Mouse (Mus musculus) common myeloid progenitor, adult 5-6 weeks (primary cell): Measurements from ENCODE around the gene Trp53bp1. TPM values are rescaled to one million over a fixed set of nuclear protein-coding genes. Genes with fewer than 3 reads are reported as not detected.

ENCODE experiments used
- ATAC-seq: replicated peaks from 2 replicates; pipeline ENCODE4 v1.8.0; 2016; ENCODE audit warnings: low read depth, mild to moderate bottlenecking, moderate TSS enrichment, inconsistent platforms; ENCODE audit not compliant: poor library complexity, severe bottlenecking
- total RNA-seq: library from RNA; stranded (forward); fragments of 200-1000, 187-1606 nt; gene quantifications from 2 replicates; pipeline ENCODE4 v1.2.3, GENCODE M21; 2017

The Trp53bp1 gene
- total RNA-seq, 1 experiment from 2014 or later = 43.2 TPM

DNA sequence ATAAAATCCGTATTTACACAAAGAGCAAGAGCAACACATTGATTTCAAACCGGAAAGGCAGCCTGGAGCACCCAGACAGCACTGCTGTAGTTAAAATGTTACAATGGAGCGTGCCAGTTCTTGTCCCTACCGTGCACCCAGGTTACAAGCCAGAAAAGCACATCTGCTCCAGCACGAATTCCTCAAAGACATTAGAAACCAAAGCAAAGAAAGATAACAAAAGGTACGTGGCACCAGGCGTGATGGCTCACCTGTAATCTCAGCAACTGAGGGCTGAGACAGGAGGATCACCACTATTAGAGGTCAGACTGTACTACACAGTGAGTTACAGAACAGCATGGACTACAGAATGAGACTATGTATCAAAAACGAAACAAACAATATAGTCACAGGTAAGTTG, 2.8 kb downstream of the Trp53bp1 start:
- ATAC-seq = no peak

DNA sequence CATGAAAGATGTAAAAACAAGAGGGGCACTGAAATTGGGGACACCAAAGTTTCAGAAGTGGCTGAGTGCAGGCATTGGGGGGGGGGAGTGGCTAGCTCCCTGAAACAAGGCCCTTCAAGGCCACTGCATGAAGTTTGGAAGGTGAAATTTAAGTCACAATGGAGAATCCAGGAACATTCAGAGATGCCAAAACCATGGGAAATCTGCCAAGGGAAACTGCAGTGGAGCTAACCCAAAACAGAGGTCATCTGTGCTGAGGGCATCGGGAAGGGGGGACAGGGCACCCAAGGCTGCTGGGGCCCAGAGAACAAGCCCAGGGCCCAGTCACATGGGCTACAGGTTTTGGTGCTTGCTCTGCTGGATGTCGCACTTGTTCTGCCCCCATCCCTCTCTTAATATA, 21.4 kb downstream of the Trp53bp1 start:
- ATAC-seq = no peak

DNA sequence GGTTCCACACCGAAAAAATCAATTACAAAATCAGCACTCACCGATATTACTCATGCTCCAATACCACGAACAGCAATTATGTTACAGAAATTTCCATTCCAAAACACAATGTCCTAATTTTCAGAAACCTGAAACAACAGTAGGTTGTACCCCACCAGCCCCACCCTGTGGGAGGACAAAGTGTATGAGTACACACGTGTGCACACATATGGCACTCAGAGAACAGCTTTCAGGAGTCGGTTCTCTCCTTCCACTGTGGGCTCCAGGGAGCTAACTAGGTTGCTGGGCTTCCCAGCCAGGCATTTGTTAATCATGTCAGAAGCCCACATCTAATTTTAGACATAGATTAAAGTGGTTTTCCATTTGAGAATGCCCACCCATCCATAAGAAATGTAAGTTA, 27.1 kb downstream of the Trp53bp1 start:
- no peak for ATAC-seq

DNA sequence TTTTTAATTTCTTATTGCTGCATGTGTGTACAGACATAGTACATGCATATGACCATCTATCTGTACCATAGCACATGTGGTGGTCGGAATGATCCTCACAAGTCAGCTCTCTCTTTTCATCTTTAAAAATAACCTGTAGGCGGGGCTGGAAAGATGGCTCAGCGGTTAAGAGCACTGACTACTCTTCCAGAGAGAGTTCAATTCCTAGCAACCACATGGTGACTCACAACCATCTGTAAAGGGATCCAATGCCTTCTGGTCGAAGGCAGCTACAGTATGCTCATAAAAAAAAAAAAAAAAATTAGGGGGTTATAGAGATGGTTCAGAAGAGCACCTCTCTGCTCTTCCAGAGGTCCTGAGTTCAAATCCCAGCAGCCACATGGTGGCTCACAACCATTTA, 31.8 kb downstream of the Trp53bp1 start:
- ATAC-seq = no peak

DNA sequence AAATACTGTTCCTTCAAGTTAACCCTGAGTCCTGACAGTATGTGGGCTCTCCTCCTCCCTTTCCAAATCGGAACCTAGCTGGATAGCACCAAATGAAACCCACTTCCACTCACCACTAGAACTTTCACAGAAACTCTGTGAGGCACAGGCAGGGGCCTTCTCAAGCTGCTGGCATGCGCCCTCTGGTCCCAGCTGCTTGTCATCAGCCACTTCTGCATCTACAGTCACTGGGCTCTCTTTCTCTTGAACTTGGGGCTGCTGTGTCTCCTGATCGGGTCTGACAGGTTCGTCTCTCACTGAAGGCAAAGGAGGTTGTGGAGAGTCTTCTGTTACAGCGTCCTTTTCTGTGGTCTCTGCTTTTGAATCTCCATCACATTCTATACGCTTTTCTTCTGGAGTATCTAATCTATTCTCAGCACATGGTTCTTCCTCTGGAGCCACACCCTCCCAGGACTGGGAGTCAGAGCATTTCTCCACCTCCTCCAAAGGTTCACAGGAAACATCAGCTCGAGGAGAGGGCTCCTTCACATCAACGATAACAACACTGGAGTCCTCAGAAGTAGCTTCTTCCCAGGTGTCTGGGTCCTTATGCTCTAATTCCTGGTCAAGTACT, 35.6 kb downstream of the Trp53bp1 start:
- 0 out of 2 replicates have a peak, but pooled peaks have one; percentile 36 for ATAC-seq

DNA sequence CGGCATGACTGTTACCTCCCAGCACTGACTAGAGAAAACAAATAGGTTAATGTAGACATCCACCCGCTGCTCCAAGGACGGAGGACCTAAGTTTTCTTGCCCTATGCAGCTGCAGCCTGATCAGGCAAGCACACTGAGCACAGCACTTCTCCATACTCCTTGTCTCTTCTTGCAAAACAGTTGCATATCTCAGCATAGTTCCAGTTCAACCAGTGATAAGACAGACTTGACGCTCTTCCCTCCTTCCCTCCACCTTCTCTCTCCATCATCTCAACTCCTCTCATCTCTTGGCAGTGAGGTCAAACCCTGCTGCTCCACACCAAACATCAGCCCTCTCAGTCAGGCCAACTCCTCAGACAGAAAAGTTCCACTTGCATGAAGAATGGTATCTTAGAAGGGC, 43.1 kb downstream of the Trp53bp1 start:
- no peak for ATAC-seq

DNA sequence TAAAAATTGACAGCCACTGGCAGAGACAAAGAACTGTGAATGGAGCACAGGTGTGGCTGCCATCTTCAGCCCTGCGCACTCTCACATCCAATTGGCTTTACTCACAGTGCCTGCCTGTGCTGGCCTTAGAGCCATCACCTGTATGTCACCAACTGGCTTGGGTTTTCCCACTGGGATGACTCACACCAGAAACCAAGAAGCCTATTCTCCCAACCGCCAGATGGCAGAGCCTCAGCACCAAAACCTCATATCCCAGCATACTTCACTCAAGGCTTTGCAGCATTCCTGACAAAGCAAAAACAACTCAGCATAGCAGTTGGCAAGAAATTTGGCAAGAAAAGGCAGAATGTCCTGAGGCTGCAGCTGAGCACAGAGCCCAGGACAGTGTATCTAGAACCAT, 48.2 kb downstream of the Trp53bp1 start:
- ATAC-seq = no peak

DNA sequence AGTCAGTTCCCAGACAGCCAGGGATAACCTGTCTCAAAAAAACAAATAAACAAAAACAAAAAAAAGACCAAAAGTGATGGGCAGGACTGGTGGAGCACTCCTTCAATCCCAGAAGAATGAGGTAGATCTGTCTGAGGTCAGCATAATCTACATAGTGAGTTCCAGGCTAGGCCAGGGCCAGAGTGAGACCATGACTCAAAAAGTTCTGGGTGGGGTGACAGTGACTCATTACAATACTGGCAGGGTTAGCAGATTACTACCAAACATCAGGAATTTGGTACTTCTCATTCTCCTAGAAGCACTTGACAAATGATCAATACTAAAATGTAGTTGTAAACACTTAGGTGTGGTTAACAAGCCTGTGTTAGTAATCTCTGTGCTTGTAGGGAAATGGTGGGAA, 51.2 kb downstream of the Trp53bp1 start:
- ATAC-seq = no peak

DNA sequence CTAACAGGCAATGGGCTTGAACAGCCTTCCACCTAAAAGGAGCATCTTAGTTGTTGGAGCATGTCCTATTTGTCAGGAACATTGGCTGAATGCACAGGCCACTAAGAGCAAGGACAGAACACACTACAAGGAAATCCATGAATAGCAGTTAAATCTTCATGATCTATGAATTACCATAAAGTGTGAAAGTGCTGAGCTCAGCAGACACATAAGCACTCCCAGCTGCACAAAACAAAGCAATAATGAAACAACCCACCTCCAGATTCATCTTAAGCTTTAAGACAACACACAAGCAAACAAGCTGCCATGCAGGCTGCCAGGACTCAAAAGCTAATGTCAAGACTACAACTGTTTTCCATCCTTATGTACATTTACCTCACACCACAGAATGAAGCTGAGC, 52.0 kb downstream of the Trp53bp1 start:
- ATAC-seq = no peak

DNA sequence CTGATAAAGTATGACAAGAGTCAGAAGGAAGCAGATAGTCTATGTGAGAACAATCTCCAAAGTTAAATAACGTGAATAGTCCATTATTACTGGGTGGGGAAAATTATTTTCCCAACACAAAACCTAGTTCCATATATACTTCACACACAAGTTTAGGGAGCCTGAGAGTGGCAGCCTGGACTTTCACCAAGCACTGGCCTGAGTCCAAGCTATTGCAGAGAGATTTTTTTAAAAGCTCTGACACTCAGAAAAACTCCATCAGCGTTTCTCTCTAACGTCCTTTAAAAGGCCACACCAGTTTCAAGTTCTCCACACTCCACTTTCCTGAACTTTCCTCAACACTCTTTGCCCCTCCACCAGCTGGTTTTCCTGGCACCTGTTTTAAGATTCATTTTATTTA, 56.7 kb downstream of the Trp53bp1 start:
- ATAC-seq = no peak

DNA sequence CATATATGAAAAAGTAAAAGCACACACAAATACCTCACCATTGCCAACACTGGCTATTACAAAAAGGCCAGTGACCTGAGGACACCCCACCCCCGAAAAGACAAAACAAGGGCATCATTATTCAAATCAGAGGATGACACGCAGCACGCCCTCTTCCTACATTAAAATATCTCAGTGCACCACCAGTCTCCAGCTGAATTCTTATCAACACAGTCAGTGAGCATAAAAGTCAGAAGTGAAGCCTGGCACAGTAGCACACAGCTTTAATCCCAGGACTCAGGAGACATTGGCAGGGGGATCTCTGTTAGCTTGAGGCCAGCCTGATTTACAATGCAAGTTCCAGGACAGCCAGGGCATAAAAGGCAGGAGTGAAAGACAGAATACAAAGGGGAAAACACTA, 64.7 kb downstream of the Trp53bp1 start:
- no peak for ATAC-seq

DNA sequence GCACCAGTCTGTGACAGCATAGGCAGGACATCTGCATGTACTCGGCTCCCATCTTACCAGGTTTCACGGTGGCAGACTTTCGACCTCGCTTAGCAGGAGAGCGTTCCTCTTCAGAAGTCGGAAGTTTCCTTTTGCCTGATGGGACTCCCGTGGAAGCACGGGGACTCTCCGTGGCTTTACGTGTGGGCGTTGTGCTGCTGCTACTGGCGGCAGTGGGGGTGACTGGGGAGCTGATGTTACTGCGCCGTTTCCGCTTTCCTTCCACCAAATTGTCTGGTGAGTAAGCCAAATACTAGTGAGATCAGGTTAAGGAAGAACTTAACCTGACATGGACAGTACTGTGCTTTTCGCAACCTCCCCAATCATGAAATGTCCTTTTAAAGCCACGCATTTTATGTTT, 66.9 kb downstream of the Trp53bp1 start:
- no peak for ATAC-seq

DNA sequence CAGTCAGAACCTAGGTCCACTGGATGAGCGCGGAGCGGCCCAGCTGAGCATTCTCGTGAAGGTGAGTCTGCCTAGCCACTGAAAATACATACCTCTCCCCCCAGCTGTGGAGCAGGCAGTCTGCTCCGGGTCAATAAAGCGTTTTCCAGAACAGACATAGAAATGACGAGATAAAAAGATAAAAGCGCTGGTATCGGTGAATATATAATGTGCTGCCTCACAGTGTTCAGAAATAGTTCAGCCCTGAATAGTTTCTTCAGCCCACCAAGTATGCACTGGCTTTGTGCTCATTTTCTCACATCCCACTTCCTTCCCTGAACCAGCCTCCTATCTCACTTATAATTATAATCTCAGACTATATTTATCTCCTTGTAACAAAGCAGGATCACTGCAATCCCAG, 75.7 kb downstream of the Trp53bp1 start:
- no peak for ATAC-seq

DNA sequence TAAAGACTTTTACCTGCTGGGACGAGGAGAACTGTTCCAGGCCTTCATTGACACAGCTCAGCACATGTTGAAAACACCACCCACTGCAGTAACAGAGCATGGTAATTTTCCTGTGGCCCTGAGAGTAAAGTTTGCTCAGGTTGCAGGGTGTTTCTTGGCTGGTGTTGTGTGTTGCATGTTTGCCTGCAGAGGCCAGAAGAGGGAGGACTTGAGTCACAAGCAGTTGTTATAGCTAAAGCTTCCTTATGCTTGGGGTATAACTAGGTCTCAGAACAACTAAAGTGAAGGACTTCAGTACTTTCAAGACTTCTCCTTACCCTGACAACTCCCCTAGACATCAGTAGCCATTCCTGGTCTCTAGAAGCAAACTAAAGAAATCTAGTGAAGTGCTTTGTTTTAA, 82.7 kb downstream of the Trp53bp1 start:
- no peak for ATAC-seq

DNA sequence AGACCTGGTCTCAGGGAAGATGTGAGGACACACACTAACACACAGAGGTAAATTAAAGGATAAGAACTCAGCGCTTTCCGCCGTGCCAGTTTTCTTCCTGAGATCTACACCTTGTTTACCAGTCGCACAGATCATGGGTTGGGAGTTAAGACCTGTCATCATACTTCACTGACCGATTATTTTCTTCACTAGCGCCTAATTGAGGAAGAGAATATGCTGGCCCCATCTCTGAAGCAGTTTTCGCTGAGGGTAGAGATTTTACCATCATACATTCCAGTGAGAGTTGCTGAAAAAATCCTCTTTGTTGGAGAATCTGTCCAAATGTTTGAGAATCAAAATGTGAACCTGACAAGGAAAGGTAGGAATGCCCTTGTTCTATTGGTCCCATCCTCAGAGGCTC, 87.1 kb downstream of the Trp53bp1 start:
- ATAC-seq = no peak

DNA sequence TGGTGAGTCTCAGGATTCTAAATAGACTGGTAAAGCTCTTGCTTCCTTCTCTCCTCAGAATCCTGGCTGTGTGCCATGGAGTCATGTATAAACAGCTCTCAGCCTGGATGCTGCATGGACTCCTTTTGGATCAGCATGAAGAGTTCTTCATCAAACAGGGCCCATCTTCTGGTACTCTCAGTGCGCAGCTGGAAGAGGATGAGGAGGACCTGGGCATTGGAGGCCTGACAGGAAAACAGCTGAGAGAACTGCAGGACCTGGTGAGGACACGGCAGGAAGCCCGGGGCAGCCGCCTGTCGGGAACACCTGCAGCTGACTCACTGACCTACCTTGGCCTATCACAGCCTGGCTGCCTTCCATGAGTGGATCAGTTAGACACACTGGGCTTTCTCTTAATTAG, 87.8 kb downstream of the Trp53bp1 start:
- ATAC-seq = no peak

DNA sequence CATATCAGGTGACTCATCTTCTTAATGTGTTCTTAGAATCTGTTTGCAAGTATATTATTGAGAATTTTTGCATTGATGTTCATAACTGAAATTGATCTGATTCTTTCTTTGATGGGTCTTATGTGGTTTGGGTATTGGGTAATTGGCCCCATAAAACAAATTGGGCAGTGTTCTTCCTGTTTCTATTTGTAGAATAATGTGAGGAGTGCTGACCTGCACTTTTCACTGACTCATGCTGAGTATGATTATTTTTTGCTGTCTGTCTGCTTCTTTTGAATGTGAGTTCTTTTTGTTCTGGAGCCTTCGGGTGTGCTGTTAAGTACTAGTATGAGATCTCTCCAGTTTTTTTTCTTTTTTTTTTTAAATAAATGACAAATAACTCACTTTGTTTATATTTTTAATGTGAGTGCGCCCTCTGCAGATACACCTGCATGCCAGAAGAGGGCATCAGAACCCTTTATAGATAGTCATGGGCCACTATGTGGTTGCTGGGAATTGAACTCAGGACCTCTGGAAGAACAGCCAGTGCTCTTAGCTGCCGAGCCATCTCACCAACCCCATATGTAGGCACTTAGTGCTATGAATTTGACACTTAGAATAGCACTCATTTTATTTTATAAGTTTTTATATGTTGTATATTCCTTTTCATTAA, 92.3 kb downstream of the Trp53bp1 start:
- no peak for ATAC-seq

DNA sequence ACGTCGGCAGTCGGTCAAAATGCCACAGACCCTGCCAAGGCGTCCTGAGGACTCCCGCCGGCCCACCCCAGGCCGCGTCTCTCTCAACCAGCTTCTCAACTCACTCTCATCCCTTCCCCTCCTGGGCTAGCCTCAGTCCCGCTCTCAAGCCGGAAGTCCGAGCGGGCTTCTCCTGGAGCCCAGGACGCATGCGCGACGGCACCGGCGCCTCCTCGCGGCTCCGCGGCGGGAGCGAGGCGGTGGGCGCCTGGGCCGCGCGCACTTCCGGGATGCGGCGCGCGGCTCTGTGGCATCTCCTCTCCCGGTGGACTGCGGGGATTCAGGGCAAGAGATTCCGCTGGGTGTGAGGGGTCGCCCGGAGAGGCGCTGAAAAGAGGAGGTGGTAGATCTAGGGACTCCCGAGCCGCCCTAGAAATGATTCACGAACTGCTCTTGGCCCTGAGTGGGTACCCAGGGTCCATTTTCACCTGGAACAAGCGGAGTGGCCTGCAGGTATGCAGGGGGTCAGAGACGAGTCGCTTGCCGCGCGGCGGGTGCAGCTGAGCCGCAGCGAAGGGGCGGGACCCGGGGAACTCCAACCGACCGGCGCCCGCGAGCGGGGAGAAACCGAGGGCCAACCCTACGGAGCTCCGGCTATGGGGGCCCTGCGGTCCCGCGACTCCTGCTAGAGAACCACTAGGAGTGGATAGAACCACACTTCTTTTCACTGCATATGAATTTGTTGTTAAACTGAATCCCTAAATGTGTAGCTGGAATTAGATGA, 100.0 kb downstream of the Trp53bp1 start, which contains the start of gene Zscan29:
Zscan29 (minus strand) TSS at position 146 of the 763 bp plus-strand sequence.
- ATAC-seq = peak; percentile 87

DNA sequence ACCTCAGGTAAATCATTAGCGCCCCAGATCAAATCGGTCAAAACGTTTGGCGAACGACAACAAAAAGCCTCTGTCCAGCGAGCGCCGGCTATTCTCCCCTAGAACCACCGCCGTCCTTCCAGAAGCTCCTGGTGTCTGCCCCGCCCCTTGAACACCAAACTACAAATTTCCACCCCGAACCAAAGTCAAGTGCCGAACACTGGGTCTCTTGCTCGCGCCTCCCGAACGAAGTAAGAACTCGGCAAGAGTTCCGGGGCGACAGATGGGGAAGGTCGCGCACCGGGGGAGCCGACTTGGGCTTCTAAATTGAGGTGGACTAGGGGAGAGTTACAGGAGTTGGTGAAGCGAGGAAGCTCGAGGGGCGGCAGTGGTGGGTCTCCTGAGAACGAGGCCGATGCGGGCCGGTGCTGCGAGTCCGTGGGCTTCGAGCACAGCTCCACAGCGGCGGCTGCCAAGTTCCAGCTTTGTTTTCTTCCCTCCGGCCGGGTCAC, 100.7 kb downstream of the Trp53bp1 start, which contains the start of gene Tubgcp4:
Tubgcp4 (plus strand) TSS at position 174 of the 491 bp plus-strand sequence.
- peak; percentile 51 for ATAC-seq

DNA sequence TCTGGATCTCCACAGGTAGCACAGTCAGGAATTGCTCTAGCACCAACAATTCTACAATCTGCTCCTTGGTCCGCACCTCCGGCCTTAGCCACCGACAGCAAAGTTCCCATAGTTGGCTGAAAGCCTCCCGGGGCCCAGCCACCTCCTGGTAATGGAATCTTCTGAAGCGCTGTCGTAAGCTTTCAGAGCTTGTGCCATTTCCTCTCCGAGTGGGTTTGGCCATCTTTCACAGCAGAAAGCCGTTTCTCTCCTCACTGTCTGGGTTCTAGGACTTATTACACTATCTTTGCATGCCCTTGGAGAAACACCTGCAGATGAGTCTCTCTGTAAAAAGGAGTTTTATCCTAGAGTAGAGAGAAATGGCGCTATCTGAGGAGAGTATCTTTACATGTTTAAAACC, 101.3 kb downstream of the Trp53bp1 start:
- peak; percentile 31 for ATAC-seq

DNA sequence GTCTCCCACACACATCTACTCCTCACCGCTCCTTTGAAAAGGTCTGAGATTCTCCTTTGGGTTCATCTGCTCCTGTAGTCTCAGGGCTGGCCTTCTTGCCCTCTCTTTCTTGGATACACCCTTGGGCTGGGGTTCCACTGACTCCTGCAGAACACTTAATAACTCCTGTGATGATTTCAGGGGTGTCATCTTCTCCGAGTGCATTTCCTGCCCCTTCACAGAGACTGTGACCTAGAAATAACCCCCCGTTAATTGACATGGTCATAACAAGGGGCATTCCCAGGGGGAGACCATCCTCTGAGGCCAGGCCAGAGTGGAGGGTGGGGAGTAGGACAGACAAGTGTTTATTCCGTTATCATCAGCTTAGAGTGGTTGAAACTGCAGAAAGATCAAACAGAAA, 102.0 kb downstream of the Trp53bp1 start:
- no peak for ATAC-seq
